Mouse (Mus musculus): Measurements from ENCODE around the gene Olfr729. TPM values are rescaled to one million over a fixed set of nuclear protein-coding genes. Genes with fewer than 3 reads are reported as not detected.

Gene Olfr729
- polyA plus RNA-seq (2015; fragmentation: Nextera tagmentation; extraction: Ambion mirVana), result not detected in 2 replicates

DNA sequence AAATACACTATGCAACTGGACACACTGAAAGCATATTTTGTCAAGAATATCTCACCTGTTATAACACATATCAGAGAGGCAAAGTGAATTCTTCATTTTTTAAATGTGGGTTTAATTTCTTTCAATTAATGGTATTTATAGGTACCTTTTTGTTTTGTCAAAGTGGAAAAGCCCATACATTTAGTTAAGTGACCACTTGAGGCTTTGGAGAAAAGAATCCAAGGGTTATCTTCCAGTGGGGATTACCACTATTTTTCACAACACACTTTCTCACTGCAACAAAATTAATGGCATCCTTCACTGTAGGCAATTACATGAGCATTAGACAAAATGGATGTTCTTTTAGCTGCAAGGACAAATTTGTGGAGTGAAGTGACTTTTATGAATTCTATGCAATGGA lies at the start of gene Olfr729:
TSS of gene Olfr729 (minus strand) at position 101 of the 400 bp plus-strand sequence.
- H3K4me1 ChIP-seq, result no peaks in the 10 kb centered on the region
- no peaks in the 10 kb centered on the region for H3K9me3 ChIP-seq (replicated peaks)
- H3K27me3 ChIP-seq, result no peaks in the 10 kb centered on the region
- H3K4me3 ChIP-seq (replicated peaks), result no peak within 1 kb of the TSS
- no peak for ATAC-seq (replicated peaks; ENCODE audit: low FRiP score)
- no peak within 1 kb of the TSS for H3K9ac ChIP-seq
- H3K27ac ChIP-seq, result no peak within 1 kb of the TSS
- H3K36me3 ChIP-seq, result no peaks in the 10 kb centered on the region
- H3K4me2 ChIP-seq, result no peak within 1 kb of the TSS

- H3K4me1 ChIP-seq, result no peaks in the 10 kb centered on the region
- H3K27me3 ChIP-seq, result no peaks in the 10 kb centered on the region
- no peaks in the 10 kb centered on the region for H3K9me3 ChIP-seq (replicated peaks)
- ATAC-seq (replicated peaks; ENCODE audit: low FRiP score), result no peak
- H3K9ac ChIP-seq, result no peak within 1 kb of the TSS
- no peaks in the 10 kb centered on the region for H3K36me3 ChIP-seq
- H3K27ac ChIP-seq, result no peak within 1 kb of the TSS
- H3K4me2 ChIP-seq, result no peak within 1 kb of the TSS
- H3K4me3 ChIP-seq (replicated peaks), result no peak within 1 kb of the TSS
- WGBS, result 67% methylated on average over 1 of the region's 1 CpGs
These were observed 35.4 kb upstream of the Olfr729 start, which contains the start of gene Olfr730 for GRCm38 (mm10) chr14:50188098-50188497. Gene Olfr730 (minus strand): TSS chr14:50188198.

DNA sequence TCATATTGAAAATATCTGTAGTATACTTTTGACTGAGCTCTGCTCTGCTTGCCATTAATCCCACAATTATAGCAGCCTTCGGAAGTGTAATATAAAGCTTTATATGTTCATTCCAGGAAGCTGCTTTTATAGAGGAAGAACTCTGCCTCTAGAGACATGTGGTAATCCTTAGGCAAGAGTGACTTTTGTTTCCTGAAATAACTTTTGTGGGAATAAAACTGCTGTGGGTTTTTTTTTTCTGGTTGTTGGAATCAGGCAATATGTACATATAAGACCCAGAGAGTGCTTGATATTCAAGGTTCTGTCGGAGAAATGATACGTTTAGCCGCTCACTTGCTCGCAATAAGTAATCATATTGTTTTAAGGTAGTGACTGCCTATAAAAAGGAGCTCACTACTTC lies 10.1 kb downstream of the Olfr729 start, which contains the start of gene Olfr728:
TSS of gene Olfr728 (minus strand) at position 101 of the 400 bp plus-strand sequence.
- H3K27ac ChIP-seq, result no peak within 1 kb of the TSS
- H3K4me3 ChIP-seq (replicated peaks), result no peak within 1 kb of the TSS
- 88% methylated on average over 5 of the region's 5 CpGs for WGBS
- no peak for ATAC-seq (replicated peaks; ENCODE audit: low FRiP score)
- H3K9me3 ChIP-seq (replicated peaks), result no peaks in the 10 kb centered on the region
- no peaks in the 10 kb centered on the region for H3K36me3 ChIP-seq
- no peaks in the 10 kb centered on the region for H3K4me1 ChIP-seq
- H3K9ac ChIP-seq, result no peak within 1 kb of the TSS
- H3K27me3 ChIP-seq, result no peaks in the 10 kb centered on the region
- no peak within 1 kb of the TSS for H3K4me2 ChIP-seq

- 93% methylated on average over 1 of the region's 1 CpGs for WGBS
- no peak within 1 kb of the TSS for H3K9ac ChIP-seq
- ATAC-seq (replicated peaks; ENCODE audit: low FRiP score), result no peak
These were observed 29.8 kb downstream of the Olfr729 start, which contains the start of gene Olfr727 for GRCm38 (mm10) chr14:50122886-50123285. Gene Olfr727 (plus strand): TSS chr14:50123186.

More at GRCm38 (mm10) chr14:50122886-50123285, 29.8 kb downstream of the Olfr729 start, which contains the start of gene Olfr727:
- Histone ChIP-seq H3K4me2 (no peak within 1 kb of the TSS), H3K4me1 (no peaks in the 10 kb centered on the region), H3K9me3 (replicated peaks) (no peaks in the 10 kb centered on the region), H3K36me3 (no peaks in the 10 kb centered on the region), H3K27ac (no peak within 1 kb of the TSS), H3K27me3 (no peaks in the 10 kb centered on the region), H3K4me3 (replicated peaks) (no peak within 1 kb of the TSS)

Other genes starting within 250 kb of the Olfr729 start
- not detected in 2 replicates for gene Olfr723, start 221.1 kb downstream of the Olfr729 start, polyA plus RNA-seq (2015; fragmentation: Nextera tagmentation; extraction: Ambion mirVana)
- gene Olfr724, start 189.6 kb downstream of the Olfr729 start, polyA plus RNA-seq (2015; fragmentation: Nextera tagmentation; extraction: Ambion mirVana), result not detected in 2 replicates
- not detected in 2 replicates for gene Olfr725, start 112.5 kb downstream of the Olfr729 start, polyA plus RNA-seq (2015; fragmentation: Nextera tagmentation; extraction: Ambion mirVana)
- gene Olfr726, start 62.0 kb downstream of the Olfr729 start, polyA plus RNA-seq (2015; fragmentation: Nextera tagmentation; extraction: Ambion mirVana), result not detected in 2 replicates
- gene Olfr727, start 29.7 kb downstream of the Olfr729 start, polyA plus RNA-seq (2015; fragmentation: Nextera tagmentation; extraction: Ambion mirVana), result not detected in 2 replicates
- gene Olfr728, start 10.2 kb downstream of the Olfr729 start, polyA plus RNA-seq (2015; fragmentation: Nextera tagmentation; extraction: Ambion mirVana), result not detected in 2 replicates
- gene Olfr730, start 35.3 kb upstream of the Olfr729 start, polyA plus RNA-seq (2015; fragmentation: Nextera tagmentation; extraction: Ambion mirVana), result not detected in 2 replicates
- gene Olfr731, start 89.0 kb upstream of the Olfr729 start, polyA plus RNA-seq (2015; fragmentation: Nextera tagmentation; extraction: Ambion mirVana), result not detected in 2 replicates
- not detected in 2 replicates for gene Olfr732, start 131.3 kb upstream of the Olfr729 start, polyA plus RNA-seq (2015; fragmentation: Nextera tagmentation; extraction: Ambion mirVana)
- not detected in 2 replicates for gene Olfr733, start 148.6 kb upstream of the Olfr729 start, polyA plus RNA-seq (2015; fragmentation: Nextera tagmentation; extraction: Ambion mirVana)
- gene Olfr734, start 173.9 kb upstream of the Olfr729 start, polyA plus RNA-seq (2015; fragmentation: Nextera tagmentation; extraction: Ambion mirVana), result not detected in 2 replicates
- gene Olfr735, start 196.0 kb upstream of the Olfr729 start, polyA plus RNA-seq (2015; fragmentation: Nextera tagmentation; extraction: Ambion mirVana), result not detected in 2 replicates
- not detected in 2 replicates for gene Tlr11, start 205.0 kb upstream of the Olfr729 start, polyA plus RNA-seq (2015; fragmentation: Nextera tagmentation; extraction: Ambion mirVana)
- not detected in 2 replicates for gene Olfr736, start 228.3 kb upstream of the Olfr729 start, polyA plus RNA-seq (2015; fragmentation: Nextera tagmentation; extraction: Ambion mirVana)

All from kidney, embryonic 15.5 days (tissue).